Mouse (Mus musculus): ENCODE measurements around the gene Ppp1r13l. TPM values are rescaled to one million over a fixed set of nuclear protein-coding genes. Genes with fewer than 3 reads are reported as not detected.
A peak's percentile ranks its signal among the peaks of the same experiment; 100 is the strongest.

Ppp1r13l gene
- total RNA-seq, 2 experiments from 2014 or later: 38.2 to 42.9 TPM

- DNase-seq: peak; percentile 25 to 35
Observed at GRCm38 (mm10) chr7:19365376-19365775, 5.8 kb downstream of the Ppp1r13l start.

GRCm38 (mm10) chr7:19368380-19368779 lies 8.8 kb downstream of the Ppp1r13l start:
- no peak for DNase-seq

GRCm38 (mm10) chr7:19369823-19370425 lies 10.4 kb downstream of the Ppp1r13l start:
- DNase-seq: peak; percentile 43 to 72

- no peak for DNase-seq
Observed at GRCm38 (mm10) chr7:19373367-19373766, 13.8 kb downstream of the Ppp1r13l start.

GRCm38 (mm10) chr7:19375368-19375767 lies 15.8 kb downstream of the Ppp1r13l start:
- no peak for DNase-seq

- DNase-seq: no peak
Observed at GRCm38 (mm10) chr7:19376019-19376418, 16.5 kb downstream of the Ppp1r13l start.

- no peak for DNase-seq
Observed at GRCm38 (mm10) chr7:19378049-19378448, 18.5 kb downstream of the Ppp1r13l start.

GRCm38 (mm10) chr7:19381377-19382165 lies 22.0 kb downstream of the Ppp1r13l start, which contains the start of gene Ercc2:
Ercc2 (plus strand) TSS chr7:19382010.
- peak; percentile 99 to 100 for DNase-seq

- DNase-seq: peak in 1 of 2 experiments; percentile 25
Observed at GRCm38 (mm10) chr7:19382166-19382541, 22.6 kb downstream of the Ppp1r13l start.

- no peak for DNase-seq
Observed at GRCm38 (mm10) chr7:19383708-19384107, 24.2 kb downstream of the Ppp1r13l start.

- DNase-seq: no peak
Observed at GRCm38 (mm10) chr7:19388699-19389413, 29.3 kb downstream of the Ppp1r13l start.

- no peak for DNase-seq
Observed at GRCm38 (mm10) chr7:19394484-19394883, 34.9 kb downstream of the Ppp1r13l start.

GRCm38 (mm10) chr7:19399496-19400280 lies 40.1 kb downstream of the Ppp1r13l start:
- peak in 1 of 2 experiments; percentile 37 for DNase-seq

GRCm38 (mm10) chr7:19400946-19401345 lies 41.4 kb downstream of the Ppp1r13l start:
- DNase-seq: no peak

- no peak for DNase-seq
Observed at GRCm38 (mm10) chr7:19402535-19403112, 43.1 kb downstream of the Ppp1r13l start.

- peak; percentile 37 to 44 for DNase-seq
Observed at GRCm38 (mm10) chr7:19403731-19404296, 44.3 kb downstream of the Ppp1r13l start, which contains the start of gene Klc3. Klc3 (minus strand) TSS chr7:19404104.

GRCm38 (mm10) chr7:19404476-19404875 lies 44.9 kb downstream of the Ppp1r13l start, which contains the start of gene Ckm:
Ckm (plus strand) TSS chr7:19404776.
- DNase-seq: no peak

- DNase-seq: peak; percentile 72 to 94
Observed at GRCm38 (mm10) chr7:19405417-19405816, 45.9 kb downstream of the Ppp1r13l start.

- peak; percentile 32 to 46 for DNase-seq
Observed at GRCm38 (mm10) chr7:19409753-19410152, 50.2 kb downstream of the Ppp1r13l start.

GRCm38 (mm10) chr7:19410766-19411344 lies 51.3 kb downstream of the Ppp1r13l start:
- peak; percentile 77 to 89 for DNase-seq

- peak; percentile 31 to 43 for DNase-seq
Observed at GRCm38 (mm10) chr7:19411783-19412182, 52.2 kb downstream of the Ppp1r13l start.
